Comparison of ENCODE assay signal across 23 mouse cellular contexts in genomic region chr10:21327605-21328135, GRCm38 (mm10). TPM values are rescaled to one million over a fixed set of nuclear protein-coding genes. Genes with fewer than 3 reads are reported as not detected.
DNase-seq lines count a peak whose midpoint lies in the region; ATAC-seq and TF ChIP-seq lines count a peak whose summit lies in the region.
"Had no signal": no experiment of that assay in that cellular context is flagged by ENCODE, and none has a peak within 500 bp of the region (broad histone marks: within the 10 kb centered on the region; RNA-seq: fewer than 3 reads in every experiment).

No protein-coding gene starts in this region.

- no peak for TF ChIP-seq CTCF in gastrocnemius, adult 2 months (IDR thresholded peaks at IDR 0.05)
- no peak for TF ChIP-seq CTCF in liver, postnatal 0 days (IDR thresholded peaks at IDR 0.05; ENCODE audit: low read depth)

- H3K27me3 ChIP-seq in liver, postnatal 0 days (ENCODE audit: insufficient read depth, low read length) = no peaks in the 10 kb centered on the region
- no peaks in the 10 kb centered on the region for H3K27me3 ChIP-seq in hindbrain, embryonic 14.5 days (ENCODE audit: control insufficient read depth, insufficient read depth, low read length)
- H3K27me3 ChIP-seq: embryonic facial prominence, embryonic 13.5 days; neural tube, embryonic 13.5 days had no signal

- no peaks in the 10 kb centered on the region for H3K9me3 ChIP-seq in liver, postnatal 0 days (ENCODE audit: low read length)
- no peaks in the 10 kb centered on the region for H3K9me3 ChIP-seq in hindbrain, embryonic 14.5 days (ENCODE audit: control insufficient read depth, low read length)
- H3K9me3 ChIP-seq: embryonic facial prominence, embryonic 13.5 days; forebrain, embryonic 10.5 days; neural tube, embryonic 13.5 days had no signal

- ATAC-seq in liver, postnatal 0 days = no peak
- ATAC-seq in inflammation-experienced regulatory T-cells, adult 6 months = peak; percentile 85
- ATAC-seq in hindbrain, embryonic 14.5 days (ENCODE audit: low FRiP score) = no peak
- ATAC-seq: hindbrain, postnatal 0 days had no signal

- H3K27ac ChIP-seq in gastrocnemius, adult 2 months = peak overlapping the region; percentile 48
- peak overlapping the region; percentile 29; the same call in 1 of the 2 replicates for H3K27ac ChIP-seq in liver, postnatal 0 days (ENCODE audit: low read depth)
- H3K27ac ChIP-seq in hindbrain, embryonic 14.5 days = no peak overlapping the region
- H3K27ac ChIP-seq: embryonic facial prominence, embryonic 13.5 days; forebrain, embryonic 10.5 days; hindbrain, postnatal 0 days; macrophage; neural tube, embryonic 13.5 days; stomach, postnatal 0 days had no signal

- no peak for DNase-seq in gastrocnemius, adult 2 months
- DNase-seq in gastrocnemius, postnatal 14 days = no peak
- no peak for DNase-seq in liver, postnatal 0 days
- no peak for DNase-seq in liver
- DNase-seq in cerebellum, postnatal 10 days = no peak
- no peak for DNase-seq in hindbrain, embryonic 14.5 days (ENCODE audit: low spot score)
- no peak for DNase-seq in spleen, postnatal 14 days (ENCODE audit: low spot score in 2 of 2)
- DNase-seq: adrenal gland, adult 8-10 months; cerebellum, adult 18-20 months; kidney, adult 2 months; kidney, postnatal 25 days had no signal

- TF ChIP-seq EP300 in liver, postnatal 0 days (IDR thresholded peaks at IDR 0.05; ENCODE audit: low read depth) = no peak

- peaks cover 14% of the 10 kb centered on the region; the same call in 1 of the 2 replicates for H3K36me3 ChIP-seq in liver, postnatal 0 days (replicated peaks; ENCODE audit: insufficient read depth, low read length)
- H3K36me3 ChIP-seq in hindbrain, embryonic 14.5 days (replicated peaks; ENCODE audit: control insufficient read depth, insufficient read depth) = 0 out of 2 replicates have a peak, but pooled peaks cover 7% of the 10 kb centered on the region

- 74% methylated on average over 7 of the region's 7 CpGs for WGBS in liver, postnatal 0 days (ENCODE audit: insufficient replicate concordance)
- 89% methylated on average over 7 of the region's 7 CpGs for WGBS in hindbrain, embryonic 14.5 days

- peaks cover 2% of the 10 kb centered on the region; the same call in 1 of the 2 replicates for H3K4me1 ChIP-seq in liver, postnatal 0 days (ENCODE audit: insufficient read depth)
- H3K4me1 ChIP-seq in hindbrain, embryonic 14.5 days (replicated peaks; ENCODE audit: control insufficient read depth, insufficient read depth, low read length) = no peaks in the 10 kb centered on the region
- H3K4me1 ChIP-seq: embryonic facial prominence, embryonic 13.5 days; forebrain, embryonic 10.5 days; neural tube, embryonic 13.5 days had no signal

- no peak overlapping the region for H3K4me3 ChIP-seq in gastrocnemius, adult 2 months
- H3K4me3 ChIP-seq in liver, postnatal 0 days (ENCODE audit: low read depth, low read length) = no peak overlapping the region
- no peak overlapping the region for H3K4me3 ChIP-seq in hindbrain, embryonic 14.5 days (replicated peaks; ENCODE audit: low read length)
- H3K4me3 ChIP-seq: embryonic facial prominence, embryonic 13.5 days; forebrain, embryonic 10.5 days; neural tube, embryonic 13.5 days had no signal

- intact Hi-C loops in gastrocnemius, adult 2 months (cut with DNase I) = no loop called here
- intact Hi-C loops in gastrocnemius, postnatal 14 days (cut with DNase I; ENCODE audit: low total_unique reads) = no loop called here

- no peak overlapping the region for H3K4me2 ChIP-seq in liver, postnatal 0 days (ENCODE audit: low read depth, low read length)
- H3K4me2 ChIP-seq in hindbrain, embryonic 14.5 days (replicated peaks) = no peak overlapping the region
- H3K4me2 ChIP-seq: embryonic facial prominence, embryonic 13.5 days; liver, embryonic 11.5 days; midbrain, embryonic 11.5 days; neural tube, embryonic 13.5 days had no signal

- no peak overlapping the region for H3K9ac ChIP-seq in liver, postnatal 0 days (replicated peaks)
- no peak overlapping the region for H3K9ac ChIP-seq in hindbrain, embryonic 14.5 days
- H3K9ac ChIP-seq: embryonic facial prominence, embryonic 13.5 days; neural tube, embryonic 13.5 days had no signal

RNA-seq across cellular contexts. Expression of gene Hbs1l, which starts 31.9 kb away (rescaled TPM):
- 10 to 100 TPM; 63.3 to 64.3 TPM for total RNA-seq in gastrocnemius, adult 2 months (2021)
- 10 to 100 TPM; 52.2 to 53.5 TPM for total RNA-seq in gastrocnemius, postnatal 14 days (2021)
- polyA plus RNA-seq in liver, postnatal 0 days (2015; fragmentation: Nextera tagmentation; extraction: Ambion mirVana) = 45.4 and 50.9 TPM in 2 replicates
- polyA plus RNA-seq in inflammation-experienced regulatory T-cells, adult 6 months (2017; shearing (Covaris generic)) = 100 to 1,000 TPM; 127 to 133 (median 133) TPM
- polyA plus RNA-seq in hindbrain, embryonic 14.5 days (2014; fragmentation: Nextera tagmentation; extraction: Ambion mirVana) = 92.5 and 102 TPM in 2 replicates

RNA-seq across cellular contexts. Expression of gene Aldh8a1, which starts 49.4 kb away (rescaled TPM):
- total RNA-seq in gastrocnemius, adult 2 months (2021) = not detected
- not detected for total RNA-seq in gastrocnemius, postnatal 14 days (2021)
- 111 and 117 TPM in 2 replicates for polyA plus RNA-seq in liver, postnatal 0 days (2015; fragmentation: Nextera tagmentation; extraction: Ambion mirVana)
- polyA plus RNA-seq in inflammation-experienced regulatory T-cells, adult 6 months (2017; shearing (Covaris generic)) = not detected
- 0.09 TPM in 1 of 2 replicates, not detected in the other for polyA plus RNA-seq in hindbrain, embryonic 14.5 days (2014; fragmentation: Nextera tagmentation; extraction: Ambion mirVana)
- total RNA-seq: heart, postnatal 14 days; hindbrain, postnatal 0 days; left cerebral cortex, postnatal 10 days; monocyte, adult 5-6 weeks had no signal
- polyA plus RNA-seq: embryonic facial prominence, embryonic 13.5 days; forebrain, embryonic 10.5 days; hindbrain, postnatal 0 days; macrophage; midbrain, embryonic 11.5 days; neural tube, embryonic 13.5 days had no signal

Comparison
In these comparisons a context has a peak if more than half of its experiments do, and no peak if none do; other contexts are left out.
1. RNA of gene Aldh8a1, which starts 49.4 kb away (polyA plus RNA-seq): 111 to 117 TPM in liver, postnatal 0 days; not detected in inflammation-experienced regulatory T-cells, adult 6 months and 0.09 TPM in hindbrain, embryonic 14.5 days; every median in the first group is over 100 times any median in the second.